Mouse (Mus musculus) adipocyte (in vitro differentiated cells): ENCODE measurements around the gene Osgep.
"Not testable (repeated sequence)": the region's sequence is repeated elsewhere in the genome, so short reads cannot be mapped to it uniquely, and the experiment has no call there.

Source experiments
- DNase-seq: peaks from one replicate; pipeline ENCODE4 v3.0.0-alpha.2; 2016; ENCODE audit warnings: low spot score

Gene Osgep

GRCm38 (mm10) chr14:50924281-50925064 is at the start of gene Osgep, which contains the start of gene Apex1:
Gene Osgep, minus strand, starts transcription at chr14:50924893.
Gene Apex1, plus strand, starts transcription at chr14:50924968.
- peak; percentile 97 for DNase-seq

- no peak for DNase-seq
Measured at GRCm38 (mm10) chr14:50973700-50974099, 49.0 kb upstream of the Osgep start.

GRCm38 (mm10) chr14:50973054-50973453 is 48.4 kb upstream of the Osgep start:
- peak; percentile 2 for DNase-seq

DNA sequence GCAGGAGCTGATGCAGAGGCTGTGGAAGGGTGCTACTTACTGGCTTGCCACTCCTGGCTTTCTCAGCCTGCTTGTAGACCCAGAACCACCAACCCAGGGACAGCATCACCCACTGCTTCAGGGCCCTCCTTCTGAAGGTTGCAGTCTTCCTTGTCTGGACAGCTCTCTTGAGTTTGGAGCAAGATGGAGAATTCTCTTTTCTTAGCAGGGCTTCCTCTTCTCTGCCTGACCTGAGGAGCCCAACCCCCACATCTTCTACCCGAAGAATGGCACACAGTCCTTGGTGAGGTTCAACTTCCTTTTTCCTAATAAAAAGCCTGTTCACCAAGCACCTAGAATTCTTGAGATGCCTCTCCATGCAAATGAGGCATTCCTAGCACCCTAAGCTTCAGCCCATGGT is 46.1 kb upstream of the Osgep start:
- DNase-seq, result no peak

DNA sequence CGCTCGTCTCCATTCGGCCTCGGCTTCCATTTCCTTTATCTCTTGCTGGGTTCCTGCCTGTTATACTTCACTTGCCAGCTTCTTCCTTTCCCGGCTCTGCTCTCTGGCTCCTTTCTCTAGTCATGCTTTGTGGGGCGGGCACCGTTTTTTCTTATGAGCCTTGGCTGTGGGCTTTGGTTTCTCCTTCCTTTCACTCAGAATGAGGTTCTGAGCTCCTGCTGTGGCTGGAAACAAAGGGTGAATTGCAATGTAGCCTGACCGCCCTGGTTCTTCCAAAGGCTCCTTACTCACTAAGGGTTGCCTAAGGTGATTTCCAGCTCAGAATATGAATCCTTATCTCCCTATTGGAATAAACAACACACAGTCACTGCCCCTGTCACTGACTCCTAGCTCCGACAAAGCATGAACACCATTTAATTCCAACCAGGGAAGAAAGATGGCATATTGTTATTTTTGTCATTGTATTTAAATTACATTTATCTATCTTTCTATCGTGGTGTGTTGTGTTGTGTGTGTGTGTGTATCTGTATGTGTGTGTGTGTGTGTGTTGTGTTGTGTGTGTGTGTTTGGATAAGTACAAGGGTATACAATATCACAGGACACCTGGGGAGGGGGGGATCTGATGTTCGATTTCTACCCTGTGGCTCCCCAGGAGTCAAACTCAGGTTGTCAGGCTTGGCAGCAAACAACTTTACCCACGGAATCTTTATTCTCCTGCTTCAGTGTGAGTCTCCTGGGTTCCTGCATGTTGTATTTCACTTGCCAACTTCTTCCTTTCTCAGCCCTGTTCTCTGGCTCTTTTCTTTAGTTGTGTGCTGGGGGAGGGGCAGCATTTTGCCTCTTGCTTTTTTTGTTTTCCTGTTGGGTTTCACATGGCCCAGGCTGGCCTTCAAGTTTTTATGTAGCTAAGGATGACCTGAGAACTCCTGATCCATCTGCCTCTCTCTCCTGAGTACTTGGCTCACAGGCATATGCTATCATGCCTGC is 45.2 kb upstream of the Osgep start:
- peak; percentile 41 for DNase-seq

DNA sequence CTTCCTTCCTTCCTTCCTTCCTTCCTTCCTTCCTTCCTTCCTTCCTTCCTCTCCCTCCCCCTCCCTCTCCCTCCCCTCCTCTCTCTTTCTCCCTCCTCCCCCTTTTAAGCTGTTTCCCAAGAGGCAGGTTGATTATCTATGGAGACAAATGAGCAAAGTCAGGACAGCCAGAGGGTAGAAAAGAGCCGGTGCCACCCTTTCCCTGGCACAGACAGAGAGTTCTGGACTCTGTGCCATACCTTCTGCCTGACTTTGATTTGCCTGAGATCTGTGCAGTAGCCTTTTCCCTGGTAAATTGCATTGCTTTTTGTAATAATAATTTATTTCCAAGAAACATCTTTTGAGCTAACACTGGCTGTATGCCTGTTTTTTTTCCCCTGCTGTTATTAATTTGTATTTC is 44.3 kb upstream of the Osgep start:
- DNase-seq, result peak; percentile 22

- DNase-seq, result peak; percentile 55
Measured at GRCm38 (mm10) chr14:50968216-50968980, 43.7 kb upstream of the Osgep start.

- DNase-seq, result not testable (repeated sequence)
Measured at GRCm38 (mm10) chr14:50958289-50958995, 33.7 kb upstream of the Osgep start.

GRCm38 (mm10) chr14:50957146-50957545 is 32.5 kb upstream of the Osgep start:
- not testable (repeated sequence) for DNase-seq

- not testable (repeated sequence) for DNase-seq
Measured at GRCm38 (mm10) chr14:50956724-50957123, 32.0 kb upstream of the Osgep start.

DNA sequence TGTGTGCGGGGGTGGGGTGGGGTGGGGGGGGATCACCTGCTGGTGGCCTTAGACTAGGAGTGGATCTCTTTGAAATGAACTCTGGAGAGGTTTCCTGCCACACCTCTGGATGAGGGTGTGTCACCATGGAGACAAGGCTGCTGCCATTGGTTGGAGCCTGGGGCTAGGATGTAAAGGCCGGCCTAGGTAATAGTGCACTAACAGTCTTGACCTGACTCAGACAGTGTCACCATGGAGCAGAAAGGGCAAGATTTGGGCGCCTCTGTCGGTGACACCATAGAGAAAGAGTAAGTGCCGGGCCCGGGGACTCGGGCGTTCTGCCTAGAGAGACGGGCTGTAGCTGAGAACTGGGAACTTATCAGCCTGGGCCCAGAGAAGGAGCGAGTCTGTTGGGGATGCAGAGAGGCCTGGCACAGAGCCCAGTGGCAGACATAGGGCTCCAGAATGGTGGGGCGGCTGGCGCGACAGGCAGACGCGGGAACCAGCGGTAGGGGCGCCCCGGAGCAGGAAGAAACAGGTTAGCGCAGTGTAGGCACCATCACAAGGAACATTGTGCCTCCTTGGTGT is 31.3 kb upstream of the Osgep start, which contains the start of gene Pnp2:
Pnp2 (plus strand) TSS at position 51 of the 567 bp plus-strand sequence.
- DNase-seq, result not testable (repeated sequence)

DNA sequence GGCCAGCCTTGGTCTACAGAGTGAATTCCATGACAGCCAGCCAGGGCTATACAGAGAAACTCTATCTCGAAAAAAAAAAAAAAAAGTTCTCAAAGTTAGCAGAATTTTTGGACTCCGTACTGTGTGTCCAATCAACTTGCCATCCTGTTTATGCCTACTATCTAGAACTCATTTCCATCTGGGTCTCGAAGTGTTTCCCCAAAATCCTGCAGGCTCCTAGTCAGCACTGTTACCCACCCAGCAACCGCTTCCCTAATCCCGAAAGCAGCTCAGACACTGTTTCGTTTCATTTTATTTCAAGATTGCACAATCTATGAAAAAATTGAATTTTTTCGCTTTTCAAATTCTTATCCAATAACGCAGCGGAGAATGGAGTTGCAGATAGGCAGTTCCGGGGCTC is 30.8 kb upstream of the Osgep start:
- DNase-seq, result no peak

GRCm38 (mm10) chr14:50945526-50945925 is 20.8 kb upstream of the Osgep start:
- peak; percentile 9 for DNase-seq

GRCm38 (mm10) chr14:50945081-50945480 is 20.4 kb upstream of the Osgep start:
- not testable (repeated sequence) for DNase-seq

- DNase-seq, result peak; percentile 60
Measured at GRCm38 (mm10) chr14:50944668-50945033, 20.0 kb upstream of the Osgep start.

GRCm38 (mm10) chr14:50943932-50944667 is 19.4 kb upstream of the Osgep start, which contains the start of gene Gm49342:
Gene Gm49342, plus strand, starts transcription at chr14:50944517.
- peak; percentile 95 for DNase-seq

- DNase-seq, result no peak
Measured at GRCm38 (mm10) chr14:50938940-50939339, 14.2 kb upstream of the Osgep start.

GRCm38 (mm10) chr14:50938119-50938908 is 13.6 kb upstream of the Osgep start:
- no peak for DNase-seq

DNA sequence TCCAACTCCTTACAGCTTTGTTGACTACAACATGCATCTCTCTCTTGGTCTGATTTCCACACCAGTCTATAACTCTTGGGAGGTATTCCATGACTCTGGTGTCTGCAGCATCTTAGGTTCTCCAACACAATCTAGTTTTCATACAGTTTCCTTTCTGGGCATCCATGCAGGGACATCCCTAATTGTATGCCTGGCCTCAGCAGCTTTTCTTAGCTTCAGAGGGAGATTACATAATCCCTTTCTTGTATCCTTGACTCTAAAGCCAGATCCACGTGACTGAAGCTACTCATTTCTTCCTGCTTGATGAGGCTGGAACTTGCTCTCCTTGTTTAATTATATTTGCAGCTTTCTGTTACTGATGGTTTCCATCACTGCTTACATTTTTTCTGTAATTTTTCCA is 12.0 kb upstream of the Osgep start:
- DNase-seq, result peak; percentile 2
